Mouse (Mus musculus) CH12.LX (cell line): ENCODE results near the gene Frs3. TPM values are rescaled to one million over a fixed set of nuclear protein-coding genes. Genes with fewer than 3 reads are reported as not detected.

Experiments
- DNase-seq: peaks from one replicate; pipeline ENCODE4 v3.0.0-alpha.2; 2013; ENCODE audit errors: extremely low read depth
- H3K27ac ChIP-seq: 2 replicates; pipeline ENCODE4 v1.5.1; 2012; ENCODE audit warnings: low read depth, mild to moderate bottlenecking, control low read depth, moderate library complexity; ENCODE audit not compliant: insufficient read depth
- H3K27me3 ChIP-seq: replicated peaks from 2 replicates; pipeline ENCODE3; 2012; ENCODE audit warnings: inconsistent platforms
- H3K36me3 ChIP-seq, 2 experiments: replicated peaks in 1 of 2; 2 replicates each; pipeline versions ENCODE3 to v1.6.1; 2012; ENCODE audit warnings: inconsistent platforms in 1 of 2, low read length in 1 of 2, mild to moderate bottlenecking in 1 of 2, mixed read lengths in 1 of 2, moderate library complexity in 1 of 2; ENCODE audit not compliant: control insufficient read depth in 1 of 2, insufficient read depth in 1 of 2
- H3K4me1 ChIP-seq, 2 experiments: 2 replicates each; pipeline ENCODE4 v1.6.1; 2012; ENCODE audit warnings: inconsistent platforms in 1 of 2, moderate library complexity in 1 of 2; ENCODE audit not compliant: insufficient read depth in 2 of 2, control insufficient read depth in 1 of 2
- H3K4me2 ChIP-seq: 2 replicates; pipeline ENCODE4 v1.6.1; 2012; ENCODE audit warnings: low read depth, mild to moderate bottlenecking, control low read depth; ENCODE audit not compliant: poor library complexity, insufficient read depth, severe bottlenecking
- H3K4me3 ChIP-seq, 3 experiments: fragments of 150-350 bp in 1 of 3; sonication (generic) in 1 of 3; replicated peaks in 1 of 3; 2 replicates each; pipeline versions ENCODE3 to v1.5.1; 2011 to 2012; ENCODE audit warnings: low read depth in 2 of 3, low read length in 2 of 3, mild to moderate bottlenecking in 2 of 3, moderate library complexity in 2 of 3, control low read depth in 1 of 3, improper control_type of control experiment in 1 of 3, inconsistent platforms in 1 of 3, mixed read lengths in 1 of 3; ENCODE audit not compliant: poor library complexity in 1 of 3
- H3K79me2 ChIP-seq: replicated peaks from 2 replicates; pipeline ENCODE4 v1.6.1; 2012; ENCODE audit warnings: mild to moderate bottlenecking, moderate library complexity; ENCODE audit not compliant: control insufficient read depth, poor library complexity, insufficient read depth, severe bottlenecking; ENCODE audit errors: extremely low read depth
- H3K9ac ChIP-seq: 2 replicates; pipeline ENCODE4 v1.6.1; 2012; ENCODE audit warnings: low read depth, mild to moderate bottlenecking, control low read depth, moderate library complexity; ENCODE audit not compliant: insufficient read depth
- H3K9me3 ChIP-seq: replicated peaks from 2 replicates; pipeline ENCODE3; 2012; ENCODE audit warnings: low read length, inconsistent platforms, mixed read lengths
- CTCF ChIP-seq, 2 experiments: IDR thresholded peaks in 1 of 2; conservative IDR thresholded peaks in 1 of 2; 2 replicates each; pipeline ENCODE4 v1.5.1; 2011 to 2012; ENCODE audit warnings: low read depth in 2 of 2, low read length in 2 of 2, improper control_type of control experiment in 1 of 2, inconsistent platforms in 1 of 2, mild to moderate bottlenecking in 1 of 2, moderate library complexity in 1 of 2
- E2F4 ChIP-seq: IDR thresholded peaks from 2 replicates; pipeline ENCODE4 v1.6.1; 2011; ENCODE audit warnings: low read depth, low read length, improper control_type of control experiment; ENCODE audit not compliant: insufficient replicate concordance
- GABPA ChIP-seq: IDR thresholded peaks from 2 replicates; pipeline ENCODE4 v1.6.1; 2012; ENCODE audit warnings: low read depth, low read length, improper control_type of control experiment, inconsistent platforms; ENCODE audit not compliant: insufficient replicate concordance
- JUN ChIP-seq: IDR thresholded peaks from 2 replicates; pipeline ENCODE4 v1.6.1; 2011; ENCODE audit warnings: low read depth, mild to moderate bottlenecking, low read length, improper control_type of control experiment, moderate library complexity; ENCODE audit not compliant: insufficient read depth
- MAX ChIP-seq: IDR thresholded peaks from 2 replicates; pipeline ENCODE4 v1.6.1; 2011; ENCODE audit warnings: low read length, improper control_type of control experiment
- MEF2A ChIP-seq: IDR thresholded peaks from 2 replicates; pipeline ENCODE4 v1.6.1; 2014; ENCODE audit warnings: low read depth, mild to moderate bottlenecking, inconsistent platforms, low read length, improper control_type of control experiment, borderline replicate concordance
- POLR2AphosphoS2 ChIP-seq: IDR thresholded peaks from 2 replicates; pipeline ENCODE4 v1.6.1; 2011; ENCODE audit warnings: low read depth, low read length, improper control_type of control experiment
- RAD21 ChIP-seq: IDR thresholded peaks from 2 replicates; pipeline ENCODE4 v1.6.1; 2011; ENCODE audit warnings: low read depth, mild to moderate bottlenecking, low read length, improper control_type of control experiment, moderate library complexity
- ZC3H11A ChIP-seq: IDR thresholded peaks from 2 replicates; pipeline ENCODE4 v1.6.1; 2012; ENCODE audit warnings: low read depth, mild to moderate bottlenecking, inconsistent platforms, low read length, improper control_type of control experiment
- ZMIZ1 ChIP-seq: IDR thresholded peaks from 2 replicates; pipeline ENCODE4 v1.6.1; 2012; ENCODE audit warnings: low read depth, mild to moderate bottlenecking, inconsistent platforms, low read length, improper control_type of control experiment
- dilution Hi-C: fragments of 300-500 bp; cut with MboI; formaldehyde crosslinking; loops from 2 replicates; pipeline ENCODE4 v1.14.3; 2020; ENCODE audit warnings: low sequenced_read_pairs; ENCODE audit not compliant: extremely low pct_unique_long_range_greater_than_20kb, extremely low pct_ligation_motif_present
- in situ Hi-C: fragments of 300-500 bp; cut with MboI; formaldehyde crosslinking; loops from 3 replicates; pipeline ENCODE4 v1.14.3; 2019; ENCODE audit warnings: low sequenced_read_pairs, low pct_ligation_motif_present, low pct_unique_long_range_greater_than_20kb, mixed read lengths
- polyA plus RNA-seq: library from polyadenylated mRNA; unstranded; fragments of >175 nt; gene quantifications from 2 replicates; pipeline ENCODE4 v1.2.1, GENCODE M21; 2012; ENCODE audit warnings: low read depth; ENCODE audit not compliant: insufficient read length
- total RNA-seq, 2 experiments: library from RNA; depleted of rRNA; stranded (reverse); fragments of 300-350 nt in 1 of 2; fragments of >200 nt in 1 of 2; gene quantifications; 2 replicates each; pipeline ENCODE4 v1.2.3; 2012 to 2014

The Frs3 gene
- total and polyA plus RNA-seq, 3 experiments, result 0.54 to 2.9 (median 0.67) TPM

DNA sequence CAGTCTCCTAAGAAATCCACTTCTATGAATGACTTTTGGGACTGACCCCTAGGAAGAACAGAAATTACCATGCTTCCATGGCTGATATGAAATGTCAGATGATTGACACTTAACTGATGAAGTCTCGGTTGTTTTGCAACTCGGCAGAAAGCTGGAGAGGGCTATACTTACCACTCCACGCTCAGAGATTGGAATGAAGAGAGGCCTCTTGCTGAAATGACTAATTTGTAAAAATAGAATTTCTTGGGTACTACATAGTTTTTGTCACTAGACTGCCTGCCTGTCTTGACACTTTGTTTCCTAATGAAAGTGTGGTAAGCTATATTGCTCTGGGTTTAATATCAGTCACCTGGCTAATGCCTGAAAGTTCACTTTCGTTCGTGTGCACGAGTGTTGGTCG is 24.4 kb upstream of the Frs3 start:
- no peak for DNase-seq
- H3K27me3 ChIP-seq, result no peaks in the 10 kb centered on the region
- H3K4me3 ChIP-seq, result no peak overlapping the region
- H3K79me2 ChIP-seq, result no peaks in the 10 kb centered on the region
- H3K36me3 ChIP-seq, result peaks cover 0 to 3% of the 10 kb centered on the region in 2 experiments
- TF ChIP-seq CTCF (conservative IDR thresholded peaks at IDR 0.05 in 1 of 2, IDR thresholded peaks at IDR 0.05 in 1 of 2; ENCODE audit: low read depth in 2 of 2, low read length in 2 of 2) (no peak), MEF2A (no peak)
- no peak overlapping the region for H3K9ac ChIP-seq
- no peaks in the 10 kb centered on the region for H3K9me3 ChIP-seq
- H3K4me1 ChIP-seq, result no peaks in the 10 kb centered on the region
- in situ Hi-C loops (no loop called here), dilution Hi-C loops (no loop called here)
- no peak overlapping the region for H3K4me2 ChIP-seq
- H3K27ac ChIP-seq, result no peak overlapping the region

DNA sequence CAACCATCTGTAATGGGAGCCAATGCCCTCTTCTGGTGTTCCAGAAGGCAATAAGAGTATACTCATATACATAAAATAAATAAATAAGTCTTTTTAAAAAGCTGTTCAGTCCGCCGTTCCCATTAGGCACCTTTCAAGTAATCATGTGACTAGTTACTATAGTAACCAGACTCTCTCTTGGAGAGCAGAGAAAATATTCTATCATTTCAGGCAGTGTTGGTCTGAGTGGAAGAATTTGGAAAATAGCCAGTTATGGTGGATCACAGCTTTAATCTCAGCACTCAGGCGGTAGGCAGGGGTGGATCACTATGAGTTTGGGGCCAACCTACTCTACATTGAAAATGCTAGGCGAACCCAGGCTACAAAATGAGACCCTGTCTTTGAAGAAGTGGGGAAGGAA is 19.7 kb upstream of the Frs3 start:
- no peak for TF ChIP-seq ZMIZ1
- TF ChIP-seq POLR2AphosphoS2, result no peak
- H3K27ac ChIP-seq, result no peak overlapping the region
- H3K79me2 ChIP-seq, result no peaks in the 10 kb centered on the region
- no peak overlapping the region for H3K9ac ChIP-seq
- no peak for DNase-seq
- dilution Hi-C loops (no loop called here), in situ Hi-C loops (no loop called here)
- peaks cover 0 to 3% of the 10 kb centered on the region in 2 experiments; a peak in 1 of 4 replicates for H3K4me1 ChIP-seq
- no peaks in the 10 kb centered on the region for H3K27me3 ChIP-seq
- H3K9me3 ChIP-seq, result no peaks in the 10 kb centered on the region
- no peak overlapping the region for H3K4me3 ChIP-seq
- H3K4me2 ChIP-seq, result no peak overlapping the region
- peaks cover 12 to 23% of the 10 kb centered on the region in 2 experiments for H3K36me3 ChIP-seq

DNA sequence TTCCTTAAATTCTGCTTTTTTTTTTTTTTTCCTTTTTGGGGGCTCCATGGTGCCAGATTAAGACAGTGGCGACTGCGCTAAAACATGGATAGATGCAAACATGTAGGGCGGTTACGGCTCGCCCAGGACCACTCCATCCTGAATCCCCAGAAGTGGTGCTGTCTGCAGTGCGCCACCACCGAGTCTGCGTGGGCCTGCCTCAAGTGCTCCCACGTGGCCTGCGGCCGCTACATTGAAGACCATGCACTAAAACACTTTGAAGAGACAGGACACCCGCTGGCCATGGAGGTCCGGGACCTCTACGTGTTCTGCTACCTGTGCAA is 16.9 kb upstream of the Frs3 start:
- no peak for DNase-seq
- Histone ChIP-seq H3K36me3 (peaks cover 17 to 39% of the 10 kb centered on the region in 2 experiments), H3K27me3 (no peaks in the 10 kb centered on the region), H3K4me2 (no peak overlapping the region), H3K4me1 (peaks cover 0 to 16% of the 10 kb centered on the region in 2 experiments; a peak in 2 of 4 replicates), H3K4me3 (no peak overlapping the region), H3K9ac (no peak overlapping the region), H3K27ac (no peak overlapping the region), H3K79me2 (no peaks in the 10 kb centered on the region), H3K9me3 (no peaks in the 10 kb centered on the region)
- dilution Hi-C loops, result no loop called here
- TF ChIP-seq GABPA (no peak), RAD21 (no peak), MAX (no peak), POLR2AphosphoS2 (no peak), JUN (no peak), E2F4 (no peak), ZC3H11A (no peak)
- in situ Hi-C loops, result no loop called here
